Mouse (Mus musculus) cerebellum, postnatal 4 days (tissue): ENCODE results near the gene Elfn1.
A peak's percentile ranks its signal among the peaks of the same experiment; 100 is the strongest.

Experiments
- DNase-seq, 2 experiments: peaks; one replicate each; pipeline ENCODE4 v3.0.0; 2022; ENCODE audit warnings: low spot score in 2 of 2, mixed read lengths in 1 of 2

Gene Elfn1

DNA sequence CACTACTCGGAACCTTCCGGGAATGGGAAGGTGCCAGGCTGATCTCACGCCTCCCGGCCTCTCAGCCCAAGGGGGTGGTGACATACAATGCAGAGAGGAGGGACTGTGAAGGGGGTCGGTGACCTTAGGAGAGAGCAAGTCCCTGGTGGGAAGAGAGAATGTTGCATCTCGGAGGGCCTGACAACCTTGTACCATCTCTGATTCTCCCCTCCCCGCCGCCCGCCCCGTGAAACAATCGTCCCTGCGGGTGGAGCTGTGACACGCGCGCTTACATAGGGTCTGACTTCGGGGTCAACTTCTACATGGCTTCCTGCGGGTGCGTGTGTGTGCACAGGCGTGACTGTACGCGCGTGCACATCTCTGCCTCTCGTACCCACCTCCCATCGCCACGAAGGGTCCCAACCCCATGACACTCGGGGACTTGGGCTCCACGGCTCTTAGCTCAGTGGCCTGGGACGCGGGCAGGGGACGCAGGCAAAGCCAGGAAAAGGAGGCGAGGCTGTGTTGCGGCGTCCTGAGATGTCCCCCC, at the start of gene Elfn1:
Gene Elfn1, plus strand, starts transcription at position 230 of the 529 bp plus-strand sequence.
- DNase-seq = no peak

DNA sequence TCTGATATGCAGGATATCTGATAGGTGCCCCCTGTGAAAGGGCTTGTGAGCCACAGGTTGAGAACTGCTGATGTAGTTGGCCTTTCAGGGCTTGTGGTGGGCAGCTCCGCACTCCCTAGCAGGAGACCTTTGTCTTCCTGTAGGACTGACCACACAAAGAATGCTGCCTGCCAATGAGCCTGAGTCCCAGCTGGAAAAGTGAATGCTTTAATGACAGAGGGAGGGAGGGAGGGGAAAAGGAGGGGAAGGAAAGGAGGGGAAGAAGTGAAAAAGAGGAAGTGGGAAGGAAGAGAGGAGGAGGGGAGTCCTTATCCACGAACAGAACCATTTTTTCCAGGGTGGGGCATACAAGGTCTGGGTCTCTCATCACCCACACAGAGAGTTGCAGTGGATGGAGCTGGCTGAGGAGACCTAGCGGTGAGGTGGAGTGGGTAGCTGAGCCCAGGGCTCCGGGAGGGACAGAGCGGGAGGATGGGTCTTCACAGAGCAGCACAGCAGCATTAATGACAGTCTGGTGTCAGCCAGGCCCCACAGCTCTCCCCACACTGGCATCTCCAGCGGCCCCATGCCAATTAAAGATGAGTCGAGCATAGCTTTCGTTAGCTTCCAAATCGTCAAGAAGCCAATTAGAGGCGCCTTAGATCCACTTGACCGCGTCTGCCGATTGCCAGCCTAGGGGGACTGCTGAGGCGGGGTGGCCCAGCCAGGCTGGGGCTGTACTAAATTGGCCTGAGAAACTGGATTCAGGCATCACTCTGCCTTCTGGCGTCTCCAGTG, 47.2 kb upstream of the Elfn1 start:
- DNase-seq = peak in 1 of 2 experiments; percentile 49

GRCm38 (mm10) chr5:139862759-139863158, 45.0 kb upstream of the Elfn1 start:
- peak in 1 of 2 experiments; percentile 58 for DNase-seq

DNA sequence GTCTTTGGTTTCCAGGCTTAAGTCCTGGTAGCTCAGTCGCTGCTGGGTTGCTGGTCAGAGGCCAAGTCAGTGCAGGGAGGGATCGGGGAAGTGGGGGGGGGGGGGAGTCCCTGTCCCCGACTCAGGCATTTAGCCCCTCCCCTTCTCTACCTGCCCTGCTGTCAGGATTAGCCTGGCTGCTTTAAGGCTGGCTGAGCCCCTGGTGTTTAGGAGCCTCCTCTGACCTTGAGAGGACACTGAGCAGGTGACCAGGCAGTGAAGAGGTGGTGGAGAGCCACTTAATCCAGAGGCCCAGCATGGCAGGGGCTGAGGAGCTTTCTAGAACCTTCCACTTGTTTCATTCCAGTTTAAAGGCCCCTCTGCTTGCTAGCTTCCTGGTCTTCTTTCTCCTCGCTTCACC, 36.9 kb upstream of the Elfn1 start:
- no peak for DNase-seq

DNA sequence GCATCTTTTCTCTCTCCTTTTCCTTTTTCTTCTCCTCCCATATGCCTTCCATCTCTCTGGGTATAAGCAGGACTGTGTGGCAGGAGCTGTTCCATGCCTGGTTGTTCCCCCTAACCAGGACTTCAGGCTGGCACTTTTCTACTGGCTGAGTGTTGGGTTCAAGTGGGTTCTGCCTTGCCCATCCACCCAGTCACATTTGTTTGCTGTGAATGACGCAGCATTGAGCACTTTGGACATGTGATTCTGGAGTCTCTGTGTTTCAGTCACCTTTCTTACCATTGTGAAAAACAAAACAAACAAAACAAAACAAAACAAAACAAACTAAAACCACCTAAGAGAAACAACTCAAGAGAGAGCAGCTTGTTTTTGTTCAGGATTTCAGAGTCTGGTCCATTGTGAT, 36.2 kb upstream of the Elfn1 start:
- DNase-seq = no peak

DNA sequence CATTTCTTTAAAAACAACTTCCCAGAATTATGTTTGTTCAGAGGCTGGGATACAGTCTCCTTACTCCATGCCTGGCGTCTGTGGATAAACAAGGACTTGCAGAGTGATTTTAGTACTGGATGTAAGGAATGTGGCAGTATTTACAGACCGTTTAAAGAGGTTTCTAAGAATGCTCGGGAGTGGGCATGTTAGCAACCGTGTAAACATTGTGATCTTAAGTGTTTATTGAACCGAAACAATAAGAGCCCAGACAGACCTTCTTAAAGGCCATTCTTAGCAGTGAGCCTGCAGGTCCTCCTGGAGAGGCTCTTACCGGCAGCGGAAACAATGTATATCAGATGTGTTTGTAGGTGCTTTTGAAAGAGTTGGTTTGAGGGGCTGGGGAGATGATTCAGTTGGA, 30.2 kb upstream of the Elfn1 start:
- DNase-seq = no peak

DNA sequence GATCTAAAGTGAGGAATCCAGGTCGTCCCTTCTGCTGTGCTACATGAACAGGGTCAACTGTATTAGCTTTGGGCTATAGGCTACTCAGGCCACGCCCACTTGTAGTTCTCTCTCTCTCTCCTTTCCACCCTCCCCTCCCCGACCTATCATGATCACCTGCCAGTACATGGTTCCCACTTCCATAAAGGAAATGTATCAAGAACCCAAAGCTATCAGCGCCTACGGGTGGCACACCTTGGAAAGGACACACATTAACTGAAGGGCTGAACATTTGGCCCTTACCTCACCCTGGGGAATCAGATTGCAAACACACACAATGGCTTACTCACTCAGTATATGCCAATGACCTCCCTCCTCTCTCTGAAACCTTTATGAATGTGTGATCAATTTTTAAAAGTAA, 28.0 kb upstream of the Elfn1 start:
- no peak for DNase-seq

DNA sequence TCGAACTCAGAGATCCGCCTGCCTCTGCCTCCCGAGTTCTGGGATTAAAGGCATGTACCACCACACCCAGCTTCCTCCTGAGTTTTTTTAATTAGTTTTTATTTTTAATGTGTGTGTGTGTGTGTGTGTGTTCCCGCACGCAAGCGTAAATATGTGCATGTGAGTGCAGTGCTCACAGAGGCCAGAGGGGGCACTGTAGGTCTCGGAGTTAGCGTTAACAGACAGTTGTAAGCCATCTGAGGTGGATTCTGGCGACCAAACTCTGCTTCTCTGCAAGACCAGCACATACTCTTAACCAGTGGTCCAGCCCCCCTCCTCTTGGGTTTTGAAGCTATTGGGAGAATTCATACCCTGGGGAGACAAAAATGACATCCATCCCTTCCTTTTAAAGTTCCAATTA, 26.6 kb upstream of the Elfn1 start:
- no peak for DNase-seq

- DNase-seq = no peak
Measured at GRCm38 (mm10) chr5:139888624-139889023, 19.1 kb upstream of the Elfn1 start.

DNA sequence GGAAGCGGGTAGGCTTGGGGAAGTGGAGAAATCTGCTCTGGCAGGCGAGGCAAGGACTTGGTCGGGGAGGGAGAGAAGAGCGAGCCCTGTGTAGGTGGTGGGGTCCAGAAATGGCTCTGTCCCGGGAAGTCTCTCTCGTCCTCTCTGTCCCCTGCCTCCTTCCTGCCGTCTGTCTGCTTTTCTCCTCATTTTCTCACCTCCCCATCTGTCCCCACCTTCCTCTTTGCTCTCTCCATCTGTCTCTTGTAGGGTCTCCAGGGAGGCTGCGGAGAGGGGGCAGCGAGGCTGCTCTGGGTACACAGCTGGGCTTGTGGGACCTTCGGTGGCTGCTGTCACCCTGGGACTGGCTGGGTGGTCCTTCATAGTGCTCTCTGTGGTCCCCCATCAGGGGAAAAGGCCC, 18.4 kb upstream of the Elfn1 start:
- no peak for DNase-seq

DNA sequence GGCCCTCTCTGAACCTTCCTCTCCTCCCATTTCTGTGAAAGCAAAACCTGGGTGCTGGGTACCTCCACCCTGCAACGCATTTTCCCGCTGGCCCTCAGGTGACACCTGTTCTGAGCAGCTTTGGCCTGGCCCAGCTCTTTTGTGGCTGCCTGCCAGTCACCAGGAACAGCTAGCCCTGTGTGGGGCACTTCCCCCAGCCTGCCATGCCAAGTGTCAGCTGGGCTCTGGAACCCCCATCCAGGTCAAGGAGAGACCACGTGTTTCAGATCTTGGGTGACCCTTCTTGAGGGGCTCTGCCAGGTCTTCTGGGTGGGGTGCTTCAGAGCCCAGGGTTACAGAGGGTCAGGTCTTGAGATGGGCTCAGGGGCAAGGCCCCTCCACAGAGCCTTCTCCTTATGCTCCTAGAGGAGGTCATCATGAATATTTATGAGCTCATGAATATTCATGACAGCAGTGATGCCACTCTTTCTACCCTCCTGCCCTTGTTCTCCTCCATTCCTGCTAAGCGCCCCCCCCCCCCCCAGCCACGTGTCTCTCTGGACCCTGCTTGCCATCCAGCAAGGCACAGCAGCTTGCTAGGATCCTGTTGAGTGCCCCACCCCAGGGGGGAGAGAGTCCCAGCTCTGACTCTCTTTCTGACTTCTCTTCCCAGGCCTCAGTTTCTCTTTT, 15.3 kb upstream of the Elfn1 start:
- DNase-seq = no peak

- DNase-seq = no peak
Measured at GRCm38 (mm10) chr5:139892995-139893345, 14.8 kb upstream of the Elfn1 start.

- DNase-seq = no peak
Measured at GRCm38 (mm10) chr5:139894025-139894508, 13.7 kb upstream of the Elfn1 start.

DNA sequence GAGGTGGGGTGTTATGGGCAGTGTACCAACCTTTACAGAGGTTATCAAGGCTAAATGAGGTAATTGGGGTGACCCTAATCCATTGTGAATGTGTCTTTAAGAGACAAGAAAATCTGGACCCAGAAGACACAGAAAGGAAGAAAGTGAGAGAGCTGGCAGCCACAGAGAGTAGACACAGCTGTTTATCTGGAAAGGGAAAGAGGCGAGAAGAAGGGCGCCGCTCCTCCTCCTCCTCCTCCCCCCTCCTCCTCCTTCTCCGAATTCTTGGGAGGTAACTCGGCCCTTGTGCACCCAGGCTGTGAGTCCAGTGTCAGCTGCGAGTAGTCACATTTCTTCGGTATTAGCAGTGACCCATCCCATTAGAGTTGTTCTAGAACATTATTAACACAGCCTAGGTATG, 8.7 kb upstream of the Elfn1 start:
- DNase-seq = no peak

GRCm38 (mm10) chr5:139905121-139905520, 2.6 kb upstream of the Elfn1 start:
- DNase-seq = no peak

- no peak for DNase-seq
Measured at GRCm38 (mm10) chr5:139906507-139906906, 1.2 kb upstream of the Elfn1 start.

DNA sequence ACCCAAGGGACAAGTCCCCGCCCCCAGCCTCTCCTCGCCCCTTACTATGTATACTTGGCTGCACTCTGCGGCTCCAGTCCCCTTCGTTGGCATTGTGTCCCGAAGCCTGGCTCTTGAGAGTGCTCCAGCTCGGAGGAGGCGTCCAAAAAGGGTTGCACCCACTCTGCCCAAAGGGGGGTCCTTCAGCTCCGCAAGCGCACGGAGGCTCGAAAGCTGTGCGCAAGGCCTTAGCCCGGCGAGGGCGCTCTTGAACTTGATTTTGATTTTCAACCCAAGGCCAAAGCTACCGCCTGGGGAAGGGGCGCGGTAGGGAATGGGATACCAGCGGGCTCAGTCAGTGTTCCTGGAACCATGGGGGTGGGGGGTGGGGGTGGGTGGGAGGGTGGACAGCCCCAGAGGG, 502 bp upstream of the Elfn1 start:
- DNase-seq = peak in 1 of 2 experiments; percentile 71

GRCm38 (mm10) chr5:139908243-139908810, 584 bp downstream of the Elfn1 start:
- DNase-seq = no peak

DNA sequence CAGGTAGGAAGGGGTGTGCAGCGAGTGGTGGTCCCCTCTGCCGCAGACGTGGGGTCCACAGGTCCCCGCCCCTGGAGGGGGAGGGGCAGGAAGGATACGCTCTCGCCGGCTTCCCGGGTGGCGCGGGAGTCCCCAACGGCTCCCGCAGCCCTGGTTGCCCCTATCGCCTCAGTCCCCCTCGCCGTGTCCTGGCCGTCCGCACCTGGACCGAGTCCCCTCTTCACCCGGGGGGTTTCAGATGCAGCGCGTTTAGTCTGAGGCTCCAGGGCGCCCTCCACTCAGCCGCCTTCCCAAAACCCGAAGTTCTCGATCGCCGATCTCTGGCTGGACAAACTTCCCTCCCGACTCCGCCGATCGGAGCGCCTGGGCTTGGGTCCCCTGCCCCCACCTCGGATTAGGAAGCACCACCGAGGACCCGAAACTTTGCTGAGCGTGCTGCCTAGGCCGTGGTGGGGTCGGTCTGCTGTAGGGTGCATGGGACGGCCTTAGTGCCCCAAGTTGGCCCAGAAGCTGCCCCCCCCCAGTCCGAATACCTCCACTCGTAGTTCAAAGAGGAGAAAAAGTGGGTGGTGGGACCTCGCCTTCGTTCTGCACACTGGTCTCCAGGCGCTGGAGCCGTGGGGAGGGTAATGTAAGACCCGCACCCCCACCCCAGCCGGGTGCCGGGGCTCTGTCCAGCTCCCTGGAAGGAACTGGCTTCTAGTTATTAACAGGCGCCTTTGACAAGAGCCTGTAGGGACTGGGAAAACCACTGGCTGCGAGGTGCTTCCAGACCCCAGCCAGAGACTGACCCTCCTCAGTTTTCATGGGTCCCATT, 1.3 kb downstream of the Elfn1 start:
- no peak for DNase-seq

DNA sequence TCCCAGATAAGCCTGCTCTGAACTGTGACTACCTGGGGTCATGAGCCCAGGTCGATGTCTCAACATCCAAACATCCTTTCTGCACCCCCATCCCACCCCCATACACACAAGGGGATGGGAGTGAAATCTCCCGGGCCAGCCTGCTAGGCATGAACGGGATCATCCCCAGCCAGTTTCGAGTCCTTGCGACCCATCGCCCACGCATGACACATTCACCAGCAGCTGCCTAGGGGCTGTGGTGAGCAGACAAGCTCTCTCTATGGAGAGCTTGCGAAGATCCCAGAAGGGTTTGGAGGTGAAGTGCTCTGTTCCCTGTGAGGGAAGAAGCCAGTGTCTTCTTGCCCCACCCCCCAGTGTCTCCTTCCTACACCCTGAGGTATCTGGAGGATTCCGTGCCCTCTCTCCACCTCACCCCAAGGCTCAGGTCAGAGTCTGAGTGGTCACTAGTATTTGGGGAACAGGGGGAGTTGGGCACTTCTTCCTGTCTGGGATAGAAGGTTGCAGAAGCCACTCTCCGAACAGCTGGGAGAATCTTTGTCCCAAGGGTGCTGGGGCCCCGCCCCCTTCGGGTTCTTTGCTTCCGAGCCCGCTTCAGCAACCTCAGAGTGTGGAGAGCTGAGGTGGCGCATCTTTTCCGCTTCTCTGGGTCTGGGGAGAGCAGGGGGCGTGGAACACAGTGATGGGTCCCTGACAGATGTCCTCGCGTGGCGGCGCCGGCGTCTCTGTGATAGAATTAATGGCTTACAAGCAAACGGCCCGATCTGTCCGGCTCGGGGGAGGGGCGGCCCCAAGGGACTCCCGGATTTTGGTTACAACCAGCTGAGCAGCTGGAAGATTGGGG, 2.2 kb downstream of the Elfn1 start:
- DNase-seq = no peak

- no peak for DNase-seq
Measured at GRCm38 (mm10) chr5:139910755-139911300, 3.1 kb downstream of the Elfn1 start.
